Mouse (Mus musculus): Measurements from ENCODE around the gene Spsb4.

The Spsb4 gene

GRCm38 (mm10) chr9:96960241-96960640 is 58.4 kb downstream of the Spsb4 start:
- in situ Hi-C loops (cut with MboI; ENCODE audit: low pct_unique_long_range_greater_than_20kb in 1 of 2, low sequenced_read_pairs in 2 of 2, unreplicated experiment in 1 of 2): no loop called here

- in situ Hi-C loops (cut with MboI; ENCODE audit: low pct_unique_long_range_greater_than_20kb in 1 of 2, low sequenced_read_pairs in 2 of 2, unreplicated experiment in 1 of 2): no loop called here
These were observed 59.2 kb downstream of the Spsb4 start for GRCm38 (mm10) chr9:96959469-96959868.

GRCm38 (mm10) chr9:96958009-96958615 is 60.5 kb downstream of the Spsb4 start:
- in situ Hi-C loops (cut with MboI; ENCODE audit: low pct_unique_long_range_greater_than_20kb in 1 of 2, low sequenced_read_pairs in 2 of 2, unreplicated experiment in 1 of 2): no loop called here

GRCm38 (mm10) chr9:96957298-96957865 is 61.3 kb downstream of the Spsb4 start:
- in situ Hi-C loops (cut with MboI; ENCODE audit: low pct_unique_long_range_greater_than_20kb in 1 of 2, low sequenced_read_pairs in 2 of 2, unreplicated experiment in 1 of 2): no loop called here

DNA sequence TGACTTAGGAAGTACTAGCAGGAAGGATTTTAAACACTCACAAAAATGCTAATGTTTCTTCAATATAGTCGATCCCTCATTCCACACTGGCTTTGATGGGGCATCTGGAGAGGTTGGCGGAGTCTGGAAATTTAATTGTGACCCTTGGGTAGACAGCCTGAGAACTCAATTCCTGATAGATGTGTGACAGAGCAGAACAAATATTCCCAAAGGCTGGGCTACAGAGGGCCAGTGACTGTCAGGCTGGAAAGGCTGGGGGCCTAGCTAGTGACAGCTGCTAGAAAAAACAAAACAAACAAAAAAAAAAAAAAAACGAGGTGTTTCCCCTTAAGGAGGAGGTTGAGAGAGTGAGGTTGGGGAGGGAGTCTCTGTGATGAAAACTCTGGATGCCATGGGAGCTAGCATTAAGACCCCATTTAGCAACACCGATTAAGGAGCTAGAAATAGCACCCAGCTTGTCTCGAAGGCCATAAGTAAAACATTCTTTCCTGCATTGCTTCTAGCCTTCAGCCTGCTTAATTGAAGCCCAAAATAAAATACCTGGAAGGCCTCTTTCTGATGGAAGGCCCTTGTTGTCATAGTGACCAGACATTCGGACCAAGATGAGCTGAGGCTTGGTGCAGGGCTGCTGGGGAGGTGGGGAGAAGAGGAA is 61.9 kb downstream of the Spsb4 start:
- in situ Hi-C loops (cut with MboI; ENCODE audit: low pct_unique_long_range_greater_than_20kb in 1 of 2, low sequenced_read_pairs in 2 of 2, unreplicated experiment in 1 of 2): no loop called here

DNA sequence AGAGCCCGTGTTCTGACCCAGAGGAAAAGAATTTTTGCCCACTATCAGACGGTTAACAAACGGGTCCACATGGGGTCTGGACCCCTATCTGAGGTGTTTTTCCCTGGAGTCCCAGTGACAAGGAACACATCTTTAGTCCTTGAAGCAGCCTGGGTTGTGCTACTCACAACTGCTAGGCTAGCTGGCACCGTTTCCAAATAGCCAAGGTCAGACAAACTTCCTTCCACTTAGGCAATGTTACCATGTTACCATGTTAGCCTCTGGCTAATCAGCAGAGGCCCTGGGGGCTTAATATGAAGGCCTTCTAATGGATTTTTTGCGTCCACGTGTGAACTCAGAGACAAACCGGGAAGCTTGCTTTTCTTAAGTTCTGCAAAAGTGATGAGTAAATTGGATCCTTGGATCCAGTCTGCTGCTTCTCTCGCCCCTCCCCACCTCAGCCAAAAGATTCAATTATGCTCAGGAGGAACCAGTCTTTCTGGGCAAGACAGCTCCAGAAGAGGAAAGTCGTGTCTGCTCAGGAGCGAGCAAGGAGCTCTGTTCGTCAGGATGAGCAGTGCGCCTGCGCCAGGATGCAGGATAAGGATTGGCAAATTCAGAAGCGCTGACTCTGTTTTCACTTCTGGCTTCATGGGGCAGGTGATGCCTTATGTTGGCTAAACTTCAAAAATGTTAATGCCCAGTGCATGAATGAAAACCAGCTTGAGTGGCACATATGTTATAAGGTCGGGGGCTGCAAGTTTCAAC is 64.4 kb downstream of the Spsb4 start:
- in situ Hi-C loops (cut with MboI; ENCODE audit: low pct_unique_long_range_greater_than_20kb in 1 of 2, low sequenced_read_pairs in 2 of 2, unreplicated experiment in 1 of 2): no loop called here

GRCm38 (mm10) chr9:96953443-96953842 is 65.2 kb downstream of the Spsb4 start:
- in situ Hi-C loops (cut with MboI; ENCODE audit: low pct_unique_long_range_greater_than_20kb in 1 of 2, low sequenced_read_pairs in 2 of 2, unreplicated experiment in 1 of 2): no loop called here

GRCm38 (mm10) chr9:96952310-96952975 is 66.2 kb downstream of the Spsb4 start:
- in situ Hi-C loops (cut with MboI; ENCODE audit: low pct_unique_long_range_greater_than_20kb in 1 of 2, low sequenced_read_pairs in 2 of 2, unreplicated experiment in 1 of 2): no loop called here

- in situ Hi-C loops (cut with MboI; ENCODE audit: low pct_unique_long_range_greater_than_20kb in 1 of 2, low sequenced_read_pairs in 2 of 2, unreplicated experiment in 1 of 2): loop anchor here in 1 of 2 experiments (25.0 kb wide), 1 partner anchor 213 kb away; no protein-coding TSS in a partner anchor
These were observed 69.1 kb downstream of the Spsb4 start for GRCm38 (mm10) chr9:96949551-96949950.

GRCm38 (mm10) chr9:96948546-96948945 is 70.1 kb downstream of the Spsb4 start:
- in situ Hi-C loops (cut with MboI; ENCODE audit: low pct_unique_long_range_greater_than_20kb in 1 of 2, low sequenced_read_pairs in 2 of 2, unreplicated experiment in 1 of 2): loop anchor here in 1 of 2 experiments (25.0 kb wide), 1 partner anchor 214 kb away; no protein-coding TSS in a partner anchor

- in situ Hi-C loops (cut with MboI; ENCODE audit: low pct_unique_long_range_greater_than_20kb in 1 of 2, low sequenced_read_pairs in 2 of 2, unreplicated experiment in 1 of 2): loop anchor here in 1 of 2 experiments (25.0 kb wide), 1 partner anchor 215 kb away; no protein-coding TSS in a partner anchor
These were observed 71.5 kb downstream of the Spsb4 start for GRCm38 (mm10) chr9:96947171-96947570.

DNA sequence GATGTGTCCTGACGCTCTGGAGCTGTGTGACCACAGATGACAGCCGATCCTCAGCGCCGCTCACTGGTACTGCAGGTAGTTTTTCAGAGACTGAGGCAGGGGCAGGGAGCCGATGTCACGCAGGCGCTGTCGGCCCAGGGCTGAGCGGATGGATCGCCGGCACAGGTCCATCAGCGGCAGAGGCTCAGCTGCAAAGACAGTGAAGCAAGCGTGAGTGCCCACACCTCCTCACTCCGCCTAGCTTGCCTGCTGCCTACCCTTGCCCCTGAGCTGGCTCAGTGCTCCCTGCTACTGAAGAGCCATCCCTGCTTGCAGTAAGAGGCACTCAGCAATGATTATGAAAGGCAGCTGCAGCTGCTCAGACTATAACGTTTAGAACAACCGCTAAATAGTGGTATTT is 74.1 kb downstream of the Spsb4 start:
- in situ Hi-C loops (cut with MboI; ENCODE audit: low pct_unique_long_range_greater_than_20kb in 1 of 2, low sequenced_read_pairs in 2 of 2, unreplicated experiment in 1 of 2): loop anchor here in 1 of 2 experiments (25.0 kb wide), 1 partner anchor 218 kb away; no protein-coding TSS in a partner anchor

GRCm38 (mm10) chr9:96942975-96943374 is 75.7 kb downstream of the Spsb4 start:
- in situ Hi-C loops (cut with MboI; ENCODE audit: low pct_unique_long_range_greater_than_20kb in 1 of 2, low sequenced_read_pairs in 2 of 2, unreplicated experiment in 1 of 2): loop anchor here in 1 of 2 experiments (25.0 kb wide), 1 partner anchor 219 kb away; no protein-coding TSS in a partner anchor

DNA sequence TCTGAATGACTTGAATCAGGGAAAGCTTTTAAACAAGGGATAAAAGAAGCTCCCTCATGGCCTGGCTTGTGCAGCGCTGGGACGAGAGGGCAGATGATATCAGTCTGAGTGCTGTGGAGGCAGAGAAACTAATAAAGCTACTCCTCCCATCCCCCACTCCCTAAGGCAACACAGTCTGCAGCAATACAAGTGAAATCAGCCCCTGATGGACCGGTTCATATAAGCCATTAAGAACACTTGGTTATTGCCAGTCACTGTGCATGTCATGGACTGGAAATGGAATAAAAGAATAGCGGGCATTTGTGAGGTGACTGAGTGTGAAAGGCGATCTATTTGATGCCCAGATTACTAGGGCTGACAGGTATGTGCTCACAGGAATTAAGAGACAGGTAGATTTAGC is 79.8 kb downstream of the Spsb4 start:
- in situ Hi-C loops (cut with MboI; ENCODE audit: low pct_unique_long_range_greater_than_20kb in 1 of 2, low sequenced_read_pairs in 2 of 2, unreplicated experiment in 1 of 2): loop anchor here in 1 of 2 experiments (25.0 kb wide), 1 partner anchor 223 kb away; no protein-coding TSS in a partner anchor

DNA sequence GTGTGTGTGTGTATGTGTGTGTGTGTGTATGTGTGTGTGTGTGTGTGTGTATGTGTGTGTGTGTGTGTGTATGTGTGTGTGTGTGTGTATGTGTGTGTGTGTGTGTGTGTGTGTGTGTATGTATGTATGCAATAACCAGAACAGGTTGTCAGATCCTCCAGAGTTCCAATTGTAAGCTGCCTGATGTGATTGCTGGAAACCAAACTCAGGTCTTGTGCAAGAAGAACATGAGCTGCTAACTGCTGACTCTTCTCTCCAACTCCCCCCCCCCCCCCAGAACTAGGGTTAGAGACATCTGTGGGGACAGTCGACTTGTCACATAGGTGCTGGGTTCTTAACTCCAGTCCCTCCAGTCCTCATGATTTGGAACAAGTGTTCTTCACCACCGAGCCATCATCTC is 82.2 kb downstream of the Spsb4 start:
- in situ Hi-C loops (cut with MboI; ENCODE audit: low pct_unique_long_range_greater_than_20kb in 1 of 2, low sequenced_read_pairs in 2 of 2, unreplicated experiment in 1 of 2): loop anchor here in 1 of 2 experiments (25.0 kb wide), 1 partner anchor 226 kb away; no protein-coding TSS in a partner anchor

GRCm38 (mm10) chr9:96935556-96936300 is 82.9 kb downstream of the Spsb4 start:
- in situ Hi-C loops (cut with MboI; ENCODE audit: low pct_unique_long_range_greater_than_20kb in 1 of 2, low sequenced_read_pairs in 2 of 2, unreplicated experiment in 1 of 2): loop anchor here in 1 of 2 experiments (25.0 kb wide), 1 partner anchor 227 kb away; no protein-coding TSS in a partner anchor

DNA sequence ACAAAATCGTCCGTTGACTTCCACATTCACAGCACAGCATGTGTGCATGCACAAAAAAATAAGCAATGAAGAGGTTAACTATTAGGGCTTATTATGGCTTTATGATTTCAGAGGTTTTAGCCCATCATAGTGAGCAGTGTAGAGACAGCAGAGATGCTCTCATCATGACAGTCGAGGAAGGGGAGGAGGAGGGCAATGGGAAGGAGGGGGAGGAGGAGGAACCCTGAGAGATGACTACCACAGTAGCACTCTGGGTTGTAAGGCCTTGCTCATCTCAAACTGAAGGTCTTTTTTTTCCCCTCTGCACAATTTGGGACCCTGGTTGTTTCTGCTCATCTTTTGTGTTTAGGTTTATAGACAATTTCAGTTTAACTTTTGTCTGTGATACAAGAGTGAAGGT is 83.8 kb downstream of the Spsb4 start:
- in situ Hi-C loops (cut with MboI; ENCODE audit: low pct_unique_long_range_greater_than_20kb in 1 of 2, low sequenced_read_pairs in 2 of 2, unreplicated experiment in 1 of 2): loop anchor here in 1 of 2 experiments (25.0 kb wide), 1 partner anchor 227 kb away; no protein-coding TSS in a partner anchor

Data from mouse embryonic stem cell (cell line).